ENCODE assay signal across 12 mouse cellular contexts in genomic region chr4:57738856-57739552, GRCm38 (mm10). TPM values are rescaled to one million over a fixed set of nuclear protein-coding genes. Genes with fewer than 3 reads are reported as not detected.
A peak's percentile ranks its signal among the peaks of the same experiment; 100 is the strongest.
DNase-seq lines count a peak whose midpoint lies in the region; ATAC-seq and TF ChIP-seq lines count a peak whose summit lies in the region.
"Had no signal": no experiment of that assay in that cellular context is flagged by ENCODE, and none has a peak within 500 bp of the region (broad histone marks: within the 10 kb centered on the region; RNA-seq: fewer than 3 reads in every experiment).

No protein-coding gene starts in this region.

- ATAC-seq in kidney, postnatal 0 days (replicated peaks; ENCODE audit: low FRiP score, low read depth), result no peak
- peak; percentile 41; the same call in 1 of the 2 replicates for ATAC-seq in limb, embryonic 12.5 days (ENCODE audit: insufficient number of reproducible peaks, insufficient read depth, low FRiP score, low TSS enrichment, low read depth)
- no peak for ATAC-seq in hindbrain, embryonic 16.5 days
- ATAC-seq: CD4-positive, CD25-positive, alpha-beta regulatory T cell, adult 4 months had no signal

- no peak overlapping the region for H3K27ac ChIP-seq in kidney, postnatal 0 days
- peak overlapping the region; percentile 59; the same call in 1 of the 2 replicates for H3K27ac ChIP-seq in embryonic fibroblast, embryonic 13.5 days (ENCODE audit: insufficient read depth, low read length)
- H3K27ac ChIP-seq in limb, embryonic 12.5 days, result peak overlapping the region; percentile 81
- no peak overlapping the region for H3K27ac ChIP-seq in layer of hippocampus, adult 2 months
- H3K27ac ChIP-seq in hindbrain, embryonic 16.5 days (ENCODE audit: low read depth, low read length), result no peak overlapping the region
- H3K27ac ChIP-seq: liver, embryonic 14.5 days had no signal

- H3K27me3 ChIP-seq in kidney, postnatal 0 days (ENCODE audit: insufficient read depth, low read length), result no peaks in the 10 kb centered on the region
- H3K27me3 ChIP-seq in limb, embryonic 12.5 days, result no peaks in the 10 kb centered on the region
- no peaks in the 10 kb centered on the region for H3K27me3 ChIP-seq in hindbrain, embryonic 16.5 days (replicated peaks; ENCODE audit: control insufficient read depth, insufficient read depth, low read length)

- no peak for TF ChIP-seq CTCF in kidney, postnatal 0 days (IDR thresholded peaks at IDR 0.05; ENCODE audit: low read depth)
- TF ChIP-seq CTCF in embryonic fibroblast, embryonic 13.5 days (IDR thresholded peaks at IDR 0.05; ENCODE audit: borderline replicate concordance, insufficient read depth, low read length), result no peak
- no peak for TF ChIP-seq CTCF in layer of hippocampus, adult 2 months (conservative IDR thresholded peaks at IDR 0.05)

- H3K4me1 ChIP-seq in kidney, postnatal 0 days (replicated peaks; ENCODE audit: insufficient read depth, low read length), result no peaks in the 10 kb centered on the region
- peaks cover 19% of the 10 kb centered on the region for H3K4me1 ChIP-seq in embryonic fibroblast, embryonic 13.5 days (ENCODE audit: control insufficient read depth, insufficient read depth, low read length)
- peaks cover 36% of the 10 kb centered on the region for H3K4me1 ChIP-seq in limb, embryonic 12.5 days (replicated peaks)
- no peaks in the 10 kb centered on the region for H3K4me1 ChIP-seq in hindbrain, embryonic 16.5 days (ENCODE audit: control insufficient read depth, insufficient read depth, low read depth, low read length)

- H3K4me3 ChIP-seq in kidney, postnatal 0 days (replicated peaks; ENCODE audit: low read depth, low read length), result no peak overlapping the region
- H3K4me3 ChIP-seq in embryonic fibroblast, embryonic 13.5 days (ENCODE audit: insufficient read depth, low read length), result no peak overlapping the region
- no peak overlapping the region for H3K4me3 ChIP-seq in limb, embryonic 12.5 days (replicated peaks)
- H3K4me3 ChIP-seq in layer of hippocampus, adult 2 months, result no peak overlapping the region
- H3K4me3 ChIP-seq in hindbrain, embryonic 16.5 days (ENCODE audit: low read length), result no peak overlapping the region

- H3K4me2 ChIP-seq in kidney, postnatal 0 days (ENCODE audit: low read length), result no peak overlapping the region
- H3K4me2 ChIP-seq in limb, embryonic 12.5 days, result no peak overlapping the region; the same call in 1 of the 2 replicates
- H3K4me2 ChIP-seq in hindbrain, embryonic 16.5 days (ENCODE audit: low read length), result no peak overlapping the region

- H3K9me3 ChIP-seq in kidney, postnatal 0 days (replicated peaks; ENCODE audit: low read length), result no peaks in the 10 kb centered on the region
- H3K9me3 ChIP-seq in limb, embryonic 12.5 days, result no peaks in the 10 kb centered on the region
- H3K9me3 ChIP-seq in hindbrain, embryonic 16.5 days (ENCODE audit: control insufficient read depth, low read length), result no peaks in the 10 kb centered on the region

- no peak for TF ChIP-seq POLR2A in embryonic fibroblast, embryonic 13.5 days (IDR thresholded peaks at IDR 0.05; ENCODE audit: low read depth, low read length)

- no peaks in the 10 kb centered on the region for H3K36me3 ChIP-seq in kidney, postnatal 0 days (ENCODE audit: insufficient read depth, low read length)
- H3K36me3 ChIP-seq in limb, embryonic 12.5 days, result 0 out of 2 replicates have a peak, but pooled peaks cover 3% of the 10 kb centered on the region
- no peaks in the 10 kb centered on the region for H3K36me3 ChIP-seq in hindbrain, embryonic 16.5 days (ENCODE audit: control insufficient read depth, insufficient read depth, low read length)

- WGBS in kidney, postnatal 0 days, result 37% methylated on average over 8 of the region's 8 CpGs
- WGBS in limb, embryonic 12.5 days, result 13% methylated on average over 8 of the region's 8 CpGs
- WGBS in hindbrain, embryonic 16.5 days, result 32% methylated on average over 8 of the region's 8 CpGs

- DNase-seq in kidney, postnatal 0 days (ENCODE audit: low spot score), result peak; percentile 34
- DNase-seq in kidney, adult 18-20 months, result no peak
- peak; percentile 34 for DNase-seq in adrenal gland, postnatal 25 days
- DNase-seq in layer of hippocampus, postnatal 25 days (ENCODE audit: extremely low spot score in 1 of 2, low spot score in 1 of 2), result no peak
- DNase-seq in layer of hippocampus, adult 2 months (ENCODE audit: low spot score in 2 of 2), result no peak
- DNase-seq: cerebellum, postnatal 14 days; lung, postnatal 4 days had no signal

- no peak overlapping the region for H3K9ac ChIP-seq in kidney, postnatal 0 days (ENCODE audit: low read depth, low read length)
- no peak overlapping the region for H3K9ac ChIP-seq in limb, embryonic 12.5 days (replicated peaks)
- H3K9ac ChIP-seq in hindbrain, embryonic 16.5 days (ENCODE audit: low read depth, low read length), result no peak overlapping the region
- H3K9ac ChIP-seq: liver, embryonic 14.5 days had no signal

RNA-seq across cellular contexts. Expression of gene Akap2, which starts 21.5 kb away (rescaled TPM):
- 20.5 and 24.7 TPM in 2 replicates for polyA plus RNA-seq in kidney, postnatal 0 days (2015; fragmentation: Nextera tagmentation; extraction: Ambion mirVana)
- total RNA-seq in adrenal gland, postnatal 25 days (2021), result 132 and 158 TPM in 2 replicates
- 127 and 162 TPM in 2 replicates for polyA plus RNA-seq in embryonic fibroblast, embryonic 13.5 days (2011; ENCODE audit: insufficient read length, low read depth, missing spikeins)
- 25.4 and 32.0 TPM in 2 replicates for polyA plus RNA-seq in limb, embryonic 12.5 days (2016; fragmentation: Nextera tagmentation; extraction: Ambion mirVana)
- total RNA-seq in layer of hippocampus, postnatal 25 days (2021), result 10 to 100 TPM; 42.3 to 42.5 TPM
- total RNA-seq in layer of hippocampus, adult 2 months (2021), result 10 to 100 TPM; 46.8 to 52.0 TPM
- polyA plus RNA-seq in hindbrain, embryonic 16.5 days (2015; fragmentation: Nextera tagmentation; extraction: Ambion mirVana), result 11.4 and 13.2 TPM in 2 replicates

Comparison
In these comparisons a context has a peak if more than half of its experiments do, and no peak if none do; other contexts are left out.
1. DNase-seq: peak in kidney, postnatal 0 days (single experiment) and adrenal gland, postnatal 25 days (single experiment); none in kidney, adult 18-20 months (single experiment), layer of hippocampus, postnatal 25 days (0 of 2) and layer of hippocampus, adult 2 months (0 of 2).
2. H3K27ac ChIP-seq: peak in embryonic fibroblast, embryonic 13.5 days (single experiment) and limb, embryonic 12.5 days (single experiment); none in kidney, postnatal 0 days (single experiment), layer of hippocampus, adult 2 months (single experiment) and hindbrain, embryonic 16.5 days (single experiment).